Mouse (Mus musculus): Measurements from ENCODE around the gene Auts2.

The Auts2 gene

GRCm38 (mm10) chr5:131797044-131797443, 746.1 kb downstream of the Auts2 start:
- DNase-seq (ENCODE audit: low read depth): no peak

GRCm38 (mm10) chr5:131794411-131795133, 748.6 kb downstream of the Auts2 start:
- no peak for DNase-seq (ENCODE audit: low read depth)

DNA sequence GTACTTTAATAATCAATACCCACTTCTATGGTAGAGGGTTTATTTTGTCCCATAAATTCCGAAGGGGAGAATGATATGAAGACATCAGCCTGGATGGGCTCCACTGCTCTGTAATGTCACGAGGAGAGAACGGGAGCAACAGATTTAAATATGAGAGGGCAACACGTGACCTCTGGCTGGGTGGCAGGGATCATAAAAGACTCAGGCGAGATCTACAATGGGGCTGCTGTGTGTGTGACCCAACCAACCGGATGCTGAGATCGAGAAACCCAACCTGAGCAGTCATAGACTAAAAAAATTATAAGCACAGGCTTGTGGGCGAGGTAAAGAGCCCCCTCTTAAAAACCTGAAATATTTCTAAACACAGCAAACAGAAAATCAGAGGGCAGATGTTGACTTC, 753.5 kb downstream of the Auts2 start:
- no peak for DNase-seq (ENCODE audit: low read depth)

DNA sequence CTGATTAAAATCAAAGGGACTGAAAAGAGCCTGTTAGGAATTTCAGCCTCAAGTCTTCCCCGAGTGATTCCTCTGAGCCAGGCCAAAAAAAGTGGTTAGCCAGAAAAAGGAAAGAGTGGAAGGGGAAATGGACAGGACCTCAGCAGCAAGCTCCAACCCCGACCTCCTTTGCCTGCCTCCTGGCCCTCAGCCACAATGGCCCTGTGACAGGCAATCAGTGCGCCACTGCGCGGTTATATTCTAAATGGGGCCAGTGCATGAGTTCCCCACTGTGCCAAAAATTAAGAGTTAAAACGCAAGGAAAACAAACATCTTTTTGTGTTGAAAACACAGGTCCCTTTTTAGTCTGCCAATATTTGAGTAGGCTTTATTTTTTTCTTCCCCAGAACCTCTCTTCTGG, 755.1 kb downstream of the Auts2 start:
- DNase-seq (ENCODE audit: low read depth): no peak

DNA sequence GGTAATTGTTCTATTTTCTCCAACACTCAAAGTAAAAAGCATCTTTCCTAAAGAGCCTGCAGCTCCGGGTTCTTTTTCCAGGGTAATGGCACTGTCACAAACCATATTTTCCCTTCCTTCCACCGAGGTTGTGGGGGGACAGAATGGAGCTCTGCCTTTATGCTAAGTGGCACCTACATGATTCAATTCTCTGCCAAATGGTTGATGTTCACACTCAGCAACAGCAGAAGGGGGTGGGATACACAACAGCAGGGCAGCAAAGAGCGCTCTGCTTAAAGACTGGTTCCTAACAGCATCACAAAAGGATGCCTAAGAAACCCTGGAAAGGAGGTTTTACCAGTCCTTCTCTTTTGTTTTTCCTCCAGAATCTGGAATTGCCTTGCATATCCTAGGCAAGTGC, 759.9 kb downstream of the Auts2 start:
- no peak for DNase-seq (ENCODE audit: low read depth)

DNA sequence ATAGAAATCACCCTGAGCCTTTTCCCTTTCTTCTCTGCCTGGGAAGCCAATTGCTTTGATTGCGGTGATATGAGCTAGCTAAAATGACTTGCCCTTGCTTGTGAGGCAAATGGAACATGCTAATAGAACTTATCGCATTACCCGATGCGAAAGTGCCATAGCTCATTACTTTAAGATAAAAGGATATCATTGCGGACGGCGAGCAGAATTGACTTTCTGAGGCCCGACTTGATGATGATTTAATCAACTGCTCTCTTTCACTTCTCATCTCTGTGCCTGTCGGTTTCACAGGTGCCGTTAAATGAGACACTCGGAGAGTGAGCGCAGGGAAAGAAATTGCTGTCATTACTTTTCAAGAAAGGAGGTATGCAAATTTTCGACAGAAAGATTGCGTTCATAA, 762.1 kb downstream of the Auts2 start:
- DNase-seq (ENCODE audit: low read depth): no peak

DNA sequence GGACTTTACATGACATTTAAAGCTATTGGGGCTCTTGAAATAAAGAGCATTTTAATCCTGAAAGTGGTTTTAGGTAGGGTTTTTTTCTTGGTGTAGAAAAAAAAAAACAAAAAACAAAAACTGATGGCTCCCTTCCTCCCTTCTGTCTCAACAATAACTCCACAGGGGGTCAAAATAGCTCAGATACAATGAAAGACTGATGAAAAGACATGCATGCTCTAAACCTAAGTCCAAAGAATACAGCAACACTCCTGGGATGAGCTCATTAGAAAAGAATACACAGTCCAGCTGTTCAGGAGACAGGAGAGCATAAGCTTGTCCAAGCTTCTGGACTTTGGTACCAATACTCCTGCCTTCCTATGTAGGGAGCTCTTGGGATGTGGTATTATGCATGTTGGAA, 764.0 kb downstream of the Auts2 start:
- no peak for DNase-seq (ENCODE audit: low read depth)

- no peak for DNase-seq (ENCODE audit: low read depth)
Measured at GRCm38 (mm10) chr5:131775672-131776071, 767.5 kb downstream of the Auts2 start.

DNA sequence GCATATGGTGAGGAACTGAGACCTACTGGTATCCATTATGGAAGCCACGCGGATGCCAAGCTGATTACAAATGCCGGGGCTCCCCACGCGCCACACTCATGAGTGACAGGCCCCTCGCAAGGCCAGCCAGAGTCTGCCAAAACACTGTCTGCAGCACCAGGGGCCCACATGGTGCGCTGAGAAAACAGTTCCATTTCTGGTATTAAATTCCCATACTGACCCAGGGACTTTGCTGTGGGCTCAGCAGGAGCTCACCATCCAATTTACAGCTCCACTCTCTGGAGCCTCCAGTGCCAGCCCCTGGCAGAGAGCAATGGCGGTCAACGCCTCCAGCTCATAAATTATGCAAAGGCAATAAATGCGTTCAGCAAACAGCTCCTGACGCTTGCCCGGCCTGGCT, 767.9 kb downstream of the Auts2 start:
- no peak for DNase-seq (ENCODE audit: low read depth)

DNA sequence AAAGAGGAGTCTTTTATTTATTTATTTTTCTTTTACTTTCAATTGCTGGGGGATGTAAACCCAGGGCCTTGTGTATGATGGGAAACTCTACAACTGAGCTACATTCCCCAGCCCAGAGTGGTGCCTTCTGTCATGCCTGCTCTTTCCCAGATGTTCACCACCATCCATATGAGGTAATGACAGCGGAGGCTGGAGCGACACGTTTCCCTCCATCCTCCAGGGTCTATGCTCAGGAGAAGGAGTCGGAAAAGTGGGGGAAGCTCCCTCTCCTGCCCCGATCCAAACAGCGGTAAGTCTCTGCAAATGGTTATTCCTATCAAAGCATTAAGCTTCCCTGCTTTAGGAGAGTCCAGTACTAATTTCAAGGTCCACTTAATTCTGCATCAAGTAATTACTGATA, 768.4 kb downstream of the Auts2 start:
- DNase-seq (ENCODE audit: low read depth): no peak

GRCm38 (mm10) chr5:131772616-131773015, 770.5 kb downstream of the Auts2 start:
- no peak for DNase-seq (ENCODE audit: low read depth)

DNA sequence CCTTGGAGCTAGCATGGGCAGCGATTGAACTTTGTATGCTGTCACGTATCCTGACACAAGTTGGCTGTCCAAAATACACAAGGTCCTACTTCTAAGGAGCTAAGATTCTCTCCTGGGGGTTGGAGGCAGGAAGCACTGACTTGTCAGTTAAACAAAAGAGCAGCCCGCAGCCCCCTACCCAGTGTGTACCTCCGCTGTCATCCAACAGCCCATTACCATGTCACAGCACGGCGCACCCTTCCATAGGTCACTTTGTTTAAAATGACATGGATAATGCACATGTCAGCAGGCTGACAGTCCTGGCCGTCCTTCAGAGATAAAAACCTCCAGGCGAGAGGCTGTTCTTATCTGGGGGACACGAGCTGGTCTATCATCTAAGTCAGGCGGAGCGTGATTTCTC, 773.9 kb downstream of the Auts2 start:
- DNase-seq (ENCODE audit: low read depth): peak; percentile 1

GRCm38 (mm10) chr5:131767699-131768264, 775.4 kb downstream of the Auts2 start:
- DNase-seq (ENCODE audit: low read depth): no peak

GRCm38 (mm10) chr5:131767176-131767575, 776.0 kb downstream of the Auts2 start:
- DNase-seq (ENCODE audit: low read depth): no peak

GRCm38 (mm10) chr5:131759432-131759831, 783.7 kb downstream of the Auts2 start:
- no peak for DNase-seq (ENCODE audit: low read depth)

- DNase-seq (ENCODE audit: low read depth): no peak
Measured at GRCm38 (mm10) chr5:131750330-131750729, 792.8 kb downstream of the Auts2 start.

- DNase-seq (ENCODE audit: low read depth): no peak
Measured at GRCm38 (mm10) chr5:131749211-131749610, 793.9 kb downstream of the Auts2 start.

- DNase-seq (ENCODE audit: low read depth): no peak
Measured at GRCm38 (mm10) chr5:131743069-131743468, 800.1 kb downstream of the Auts2 start.

DNA sequence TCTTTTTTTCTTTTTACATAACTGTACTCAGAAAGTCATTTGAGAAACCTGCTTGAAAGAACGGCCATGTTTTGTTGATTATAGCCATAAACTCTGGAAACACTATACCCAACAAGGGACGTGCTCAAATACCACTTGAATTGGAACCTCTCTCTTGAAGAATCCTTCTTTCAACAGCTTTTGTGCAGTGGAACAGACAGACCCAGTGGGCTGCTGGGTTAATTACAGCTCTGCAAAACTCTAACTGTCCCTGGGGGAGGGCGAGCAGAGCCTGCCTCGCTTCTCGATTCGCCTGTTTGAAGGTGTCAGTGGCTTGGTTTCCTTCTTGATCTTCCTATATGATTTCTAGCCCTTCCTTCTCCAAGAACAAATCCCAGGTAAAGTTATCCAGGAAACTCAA, 805.7 kb downstream of the Auts2 start:
- DNase-seq (ENCODE audit: low read depth): no peak

- DNase-seq (ENCODE audit: low read depth): no peak
Measured at GRCm38 (mm10) chr5:131733324-131733660, 809.9 kb downstream of the Auts2 start.

- DNase-seq (ENCODE audit: low read depth): no peak
Measured at GRCm38 (mm10) chr5:131732631-131733323, 810.4 kb downstream of the Auts2 start.

- DNase-seq (ENCODE audit: low read depth): no peak
Measured at GRCm38 (mm10) chr5:131729456-131729855, 813.7 kb downstream of the Auts2 start.

DNA sequence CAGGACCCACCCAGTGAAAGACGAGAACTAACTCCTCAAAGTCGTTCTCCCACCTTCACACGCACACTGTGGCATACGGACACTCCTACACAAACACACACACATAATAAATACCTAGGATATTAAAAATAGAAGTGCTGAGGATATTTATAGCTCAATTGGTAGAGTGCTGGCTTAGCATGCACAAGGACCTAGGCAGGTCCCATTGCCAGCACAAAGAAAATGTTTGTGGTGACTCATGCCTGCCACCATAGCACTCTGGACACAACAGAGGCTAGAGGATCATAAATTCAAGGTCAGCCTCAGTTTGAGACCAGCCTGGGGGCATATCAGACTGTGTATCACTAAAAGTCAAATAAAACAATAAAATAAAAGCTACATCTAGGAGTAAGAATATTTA, 815.2 kb downstream of the Auts2 start:
- DNase-seq (ENCODE audit: low read depth): no peak

DNA sequence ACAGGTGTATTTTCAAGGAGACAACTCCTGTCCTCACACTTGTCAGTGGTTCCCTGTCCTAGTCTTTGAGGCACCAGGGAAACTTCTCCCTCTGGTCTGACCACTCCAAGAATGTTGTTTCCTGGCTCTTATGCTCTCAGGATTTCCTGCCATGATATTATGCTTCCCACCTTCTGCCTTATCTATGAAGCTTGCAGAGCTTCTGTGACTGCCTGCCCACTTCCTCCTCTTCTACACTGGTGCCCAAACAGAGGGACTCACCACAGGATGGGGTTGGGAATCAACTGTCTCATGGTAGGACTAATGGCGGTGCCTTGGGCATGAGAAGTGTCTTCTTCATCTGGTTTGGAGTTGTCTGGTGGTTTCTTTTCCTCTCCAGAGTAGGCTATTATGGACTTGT, 818.6 kb downstream of the Auts2 start:
- DNase-seq (ENCODE audit: low read depth): no peak

Measured in c-Kit-positive CD71-positive TER-119-negative erythroid progenitor cells, embryonic 14.5 days (primary cell).